Comparison of ENCODE assay signal across 9 mouse cellular contexts in the genomic region with DNA sequence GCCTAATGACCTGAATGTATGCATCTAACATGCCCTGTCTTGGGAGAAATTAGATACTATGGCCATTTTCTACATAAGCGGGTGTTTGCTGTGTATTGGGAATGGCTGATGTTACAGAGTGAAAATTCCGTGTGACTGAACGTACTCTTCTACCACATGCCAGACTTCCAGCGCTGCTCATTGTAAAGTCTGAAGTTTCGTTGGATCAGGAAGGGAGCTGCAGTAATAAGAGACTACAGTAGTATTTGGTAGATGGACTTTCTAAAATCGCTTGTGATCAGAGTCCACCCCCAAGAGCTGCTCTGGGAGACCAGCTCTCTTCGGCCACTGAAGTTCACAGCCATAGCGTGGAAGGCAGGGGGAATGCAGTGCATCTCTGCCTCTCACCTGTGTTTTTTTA. TPM values are rescaled to one million over a fixed set of nuclear protein-coding genes. Genes with fewer than 3 reads are reported as not detected.
A peak's percentile ranks its signal among the peaks of the same experiment; 100 is the strongest.
DNase-seq lines count a peak whose midpoint lies in the region; ATAC-seq and TF ChIP-seq lines count a peak whose summit lies in the region.
"Had no signal": no experiment of that assay in that cellular context is flagged by ENCODE, and none has a peak within 500 bp of the region (broad histone marks: within the 10 kb centered on the region; RNA-seq: fewer than 3 reads in every experiment).

No protein-coding gene starts in this region.

- no peaks in the 10 kb centered on the region for H3K27me3 ChIP-seq in heart, embryonic 13.5 days (replicated peaks)
- H3K27me3 ChIP-seq in MEL (ENCODE audit: control insufficient read depth in 1 of 2, insufficient read depth in 2 of 2, low read length in 2 of 2), result no peaks in the 10 kb centered on the region
- H3K27me3 ChIP-seq in heart, postnatal 0 days (ENCODE audit: control insufficient read depth, insufficient read depth, low read length), result no peaks in the 10 kb centered on the region
- no peaks in the 10 kb centered on the region for H3K27me3 ChIP-seq in midbrain, embryonic 11.5 days (ENCODE audit: control insufficient read depth, insufficient read depth, low read length)
- H3K27me3 ChIP-seq: Patski had no signal

- peak overlapping the region; percentile 70 for H3K4me3 ChIP-seq in heart, embryonic 13.5 days
- H3K4me3 ChIP-seq in MEL (ENCODE audit: control insufficient read depth in 1 of 2, insufficient read depth in 1 of 2, low read depth in 2 of 2, low read length in 2 of 2), result peak overlapping the region; percentile 87 to 93
- H3K4me3 ChIP-seq in heart, postnatal 0 days (ENCODE audit: low read depth, low read length), result peak overlapping the region; percentile 67
- peak overlapping the region; percentile 72 for H3K4me3 ChIP-seq in midbrain, embryonic 11.5 days (ENCODE audit: low read depth, low read length)

- H3K4me1 ChIP-seq in heart, embryonic 13.5 days, result peaks cover 33% of the 10 kb centered on the region
- H3K4me1 ChIP-seq in MEL (ENCODE audit: control insufficient read depth in 1 of 2, insufficient read depth in 2 of 2, low read length in 2 of 2), result peaks cover 3 to 21% of the 10 kb centered on the region in 2 experiments; a peak in 3 of 4 replicates
- peaks cover 12% of the 10 kb centered on the region for H3K4me1 ChIP-seq in heart, postnatal 0 days (ENCODE audit: control insufficient read depth, insufficient read depth)
- peaks cover 3% of the 10 kb centered on the region; the same call in 1 of the 2 replicates for H3K4me1 ChIP-seq in midbrain, embryonic 11.5 days (ENCODE audit: control insufficient read depth, insufficient read depth, low read length)

- no peak for TF ChIP-seq RAD21 in MEL (IDR thresholded peaks at IDR 0.05; ENCODE audit: low read depth, low read length)

- no peak; a peak in 1 of 4 replicates for TF ChIP-seq POLR2A in MEL (IDR thresholded peaks at IDR 0.05; ENCODE audit: control insufficient read depth in 1 of 2, insufficient read depth in 1 of 2, low read depth in 1 of 2, low read length in 2 of 2, poor library complexity in 1 of 2)

- no peak for TF ChIP-seq CTCF in MEL (IDR thresholded peaks at IDR 0.05 in 2 of 3, conservative IDR thresholded peaks at IDR 0.05 in 1 of 3; ENCODE audit: control insufficient read depth in 1 of 3, insufficient read depth in 1 of 3, low read depth in 2 of 3, low read length in 3 of 3, poor library complexity in 1 of 3, severe bottlenecking in 1 of 3)
- no peak for TF ChIP-seq CTCF in heart, postnatal 0 days (IDR thresholded peaks at IDR 0.05; ENCODE audit: low read depth)

- H3K36me3 ChIP-seq in heart, embryonic 13.5 days, result peaks cover 42% of the 10 kb centered on the region
- peaks cover 21 to 41% of the 10 kb centered on the region in 2 experiments for H3K36me3 ChIP-seq in MEL (ENCODE audit: control insufficient read depth in 1 of 2, insufficient read depth in 2 of 2, low read length in 2 of 2)
- peaks cover 23% of the 10 kb centered on the region; the same call in 1 of the 2 replicates for H3K36me3 ChIP-seq in heart, postnatal 0 days (replicated peaks; ENCODE audit: control insufficient read depth, insufficient read depth, low read length)
- H3K36me3 ChIP-seq in midbrain, embryonic 11.5 days (ENCODE audit: control insufficient read depth, insufficient read depth, low read length), result peaks cover 5% of the 10 kb centered on the region; the same call in 1 of the 2 replicates

- H3K27ac ChIP-seq in heart, embryonic 13.5 days (replicated peaks), result peak overlapping the region; percentile 94
- H3K27ac ChIP-seq in MEL (ENCODE audit: control insufficient read depth, low read depth, low read length), result peak overlapping the region; percentile 83
- H3K27ac ChIP-seq in heart, postnatal 0 days (ENCODE audit: low read depth), result no peak overlapping the region
- no peak overlapping the region for H3K27ac ChIP-seq in midbrain, embryonic 11.5 days (ENCODE audit: low read depth, low read length)

- H3K79me2 ChIP-seq in MEL (ENCODE audit: control insufficient read depth, insufficient read depth, low read length, poor library complexity), result peaks cover 49% of the 10 kb centered on the region

- H3K4me2 ChIP-seq in heart, embryonic 13.5 days, result peak overlapping the region; percentile 75
- peak overlapping the region; percentile 88 for H3K4me2 ChIP-seq in heart, postnatal 0 days (ENCODE audit: low read depth, low read length)
- peak overlapping the region; percentile 77 for H3K4me2 ChIP-seq in midbrain, embryonic 11.5 days

- 1% methylated on average over 8 of the region's 8 CpGs for WGBS in heart, embryonic 13.5 days
- 7% methylated on average over 8 of the region's 8 CpGs for WGBS in heart, postnatal 0 days
- WGBS in midbrain, embryonic 11.5 days, result 0% methylated on average over 8 of the region's 8 CpGs

- no peak for TF ChIP-seq EP300 in MEL (IDR thresholded peaks at IDR 0.05; ENCODE audit: low read depth in 1 of 2, low read length in 2 of 2)
- TF ChIP-seq EP300 in heart, postnatal 0 days (IDR thresholded peaks at IDR 0.05; ENCODE audit: low read depth), result no peak

- H3K9ac ChIP-seq in heart, embryonic 13.5 days, result peak overlapping the region; percentile 89
- H3K9ac ChIP-seq in MEL (ENCODE audit: control insufficient read depth, low read depth, low read length, poor library complexity, severe bottlenecking), result peak overlapping the region; percentile 96
- peak overlapping the region; percentile 37 for H3K9ac ChIP-seq in heart, postnatal 0 days (replicated peaks; ENCODE audit: low read depth, low read length)
- peak overlapping the region; percentile 92 for H3K9ac ChIP-seq in midbrain, embryonic 11.5 days (ENCODE audit: low read length)

- intact Hi-C loops in heart, postnatal 36 days (cut with DNase I), result loop anchor here (5.0 kb wide), 1 partner anchor 126 kb away; a partner anchor contains a TSS

- DNase-seq in heart, postnatal 36 days, result no peak
- no peak for DNase-seq in MEL (ENCODE audit: low read depth, low spot score)
- DNase-seq in heart, postnatal 0 days (ENCODE audit: low spot score), result no peak
- no peak for DNase-seq in midbrain, embryonic 11.5 days (ENCODE audit: low spot score, missing footprints)
- DNase-seq in testis, postnatal 14 days (ENCODE audit: low spot score), result no peak
- DNase-seq in adrenal gland, postnatal 36 days, result no peak

- ATAC-seq in heart, embryonic 13.5 days (ENCODE audit: extremely low read depth, insufficient number of reproducible peaks, low FRiP score, low TSS enrichment), result no peak
- ATAC-seq in heart, postnatal 0 days (ENCODE audit: insufficient read depth, low read depth), result no peak
- no peak for ATAC-seq in midbrain, embryonic 11.5 days (ENCODE audit: low FRiP score)
- no peak for ATAC-seq in activated CD4-positive, CD25-positive, alpha-beta regulatory T cell, adult 4 months

- H3K9me3 ChIP-seq in heart, embryonic 13.5 days, result no peaks in the 10 kb centered on the region
- no peaks in the 10 kb centered on the region for H3K9me3 ChIP-seq in MEL (replicated peaks; ENCODE audit: insufficient read depth, low read length)
- H3K9me3 ChIP-seq in heart, postnatal 0 days (replicated peaks; ENCODE audit: control insufficient read depth, low read length), result no peaks in the 10 kb centered on the region
- H3K9me3 ChIP-seq in midbrain, embryonic 11.5 days (ENCODE audit: control insufficient read depth, low read length), result no peaks in the 10 kb centered on the region

TF ChIP-seq in MEL, 35 proteins besides CTCF, POLR2A, EP300 and RAD21:
- TF ChIP-seq USF2 (IDR thresholded peaks at IDR 0.05; ENCODE audit: borderline replicate concordance in 1 of 2, insufficient read depth in 1 of 2, low read depth in 1 of 2, low read length in 2 of 2) (no peak), BHLHE40 (IDR thresholded peaks at IDR 0.05; ENCODE audit: borderline replicate concordance, low read depth, low read length) (no peak), MXI1 (IDR thresholded peaks at IDR 0.05; ENCODE audit: low read depth, low read length) (peak; percentile 9; the same call in 1 of the 2 replicates), POLR2AphosphoS2 (IDR thresholded peaks at IDR 0.05; ENCODE audit: low read length) (no peak), RCOR1 (IDR thresholded peaks at IDR 0.05; ENCODE audit: low read depth, low read length) (no peak), ZKSCAN1 (IDR thresholded peaks at IDR 0.05; ENCODE audit: low read depth, low read length) (no peak), ELF1 (IDR thresholded peaks at IDR 0.05; ENCODE audit: low read depth, low read length) (no peak), USF1 (IDR thresholded peaks at IDR 0.05; ENCODE audit: low read depth, low read length) (no peak), TCF12 (IDR thresholded peaks at IDR 0.05; ENCODE audit: low read depth, low read length) (no peak), ZC3H11A (IDR thresholded peaks at IDR 0.05; ENCODE audit: low read depth, low read length) (no peak), TBP (IDR thresholded peaks at IDR 0.05; ENCODE audit: low read depth, low read length) (no peak), KAT2A (conservative IDR thresholded peaks at IDR 0.05; ENCODE audit: low read depth, low read length) (no peak), MYC (IDR thresholded peaks at IDR 0.05; ENCODE audit: low read depth, low read length) (peak; percentile 16; the same call in 1 of the 2 replicates)

RNA-seq across cellular contexts. Expression of a gene that starts 1.3 kb away (rescaled TPM):
- 113 and 127 TPM in 2 replicates for polyA plus RNA-seq in heart, embryonic 13.5 days (2015; fragmentation: Nextera tagmentation; extraction: Ambion mirVana)
- total RNA-seq in heart, postnatal 36 days (2021), result 10 to 100 TPM; 25.7 to 28.3 TPM
- total RNA-seq in MEL (2012; rRNA removed), result 276 and 325 TPM in 2 replicates
- polyA plus RNA-seq in MEL (2012; ENCODE audit: insufficient read depth in 1 of 2, insufficient read length in 2 of 2, low read depth in 1 of 2, low replicate concordance in 2 of 2, missing spikeins in 1 of 2), result 100 to 1,000 TPM; 146 to 331 TPM
- total RNA-seq in heart, postnatal 0 days (2014; rRNA removed; ENCODE audit: low replicate concordance), result 76.1 and 93.0 TPM in 2 replicates
- 69.1 and 73.4 TPM in 2 replicates for polyA plus RNA-seq in heart, postnatal 0 days (2015; fragmentation: Nextera tagmentation; extraction: Ambion mirVana)
- polyA plus RNA-seq in midbrain, embryonic 11.5 days (2014; fragmentation: Nextera tagmentation; extraction: Ambion mirVana), result 215 and 220 TPM in 2 replicates
- polyA plus RNA-seq in activated CD4-positive, CD25-positive, alpha-beta regulatory T cell, adult 4 months (2017; shearing (Covaris generic)), result 10 to 100 TPM; 79.4 to 92.9 TPM
- total RNA-seq in adrenal gland, postnatal 36 days (2021), result 10 to 100 TPM; 18.8 to 31.6 TPM

Comparison
In these comparisons a context has a peak if more than half of its experiments do, and no peak if none do; other contexts are left out.
1. H3K27ac ChIP-seq: peak in heart, embryonic 13.5 days (single experiment) and MEL (single experiment); none in heart, postnatal 0 days (single experiment) and midbrain, embryonic 11.5 days (single experiment).
2. H3K9ac ChIP-seq: peak in every context shown above with its lines; median percentile 96 in MEL; 92 in midbrain, embryonic 11.5 days; 89 in heart, embryonic 13.5 days; 37 in heart, postnatal 0 days.
3. Peak in every context shown above with its lines, with median percentiles within 50 percentile points of each other: H3K4me2 ChIP-seq and H3K4me3 ChIP-seq.